Mouse (Mus musculus) heart, embryonic 16.5 days (tissue): ENCODE measurements around the gene Nop2. TPM values are rescaled to one million over a fixed set of nuclear protein-coding genes. Genes with fewer than 3 reads are reported as not detected.
A peak's percentile ranks its signal among the peaks of the same experiment; 100 is the strongest.

Experiments used
- ATAC-seq: fragments of 200-750 bp; cut with Nextera tagmentation; replicated peaks from 2 replicates; pipeline ENCODE4 v1.8.0; 2017; ENCODE audit warnings: moderate number of reproducible peaks; ENCODE audit not compliant: insufficient read depth, low FRiP score; ENCODE audit errors: extremely low read depth
- H3K27ac ChIP-seq: fragments of 300-500 bp; sonication (generic); 2 replicates; pipeline ENCODE4 v1.5.1; 2014; ENCODE audit warnings: mild to moderate bottlenecking, low read length, control low read depth, moderate library complexity
- H3K27me3 ChIP-seq: fragments of 300-500 bp; sonication (generic); 2 replicates; pipeline ENCODE4 v1.6.1; 2014; ENCODE audit warnings: low read length, mixed read lengths; ENCODE audit not compliant: control insufficient read depth, insufficient read depth
- H3K36me3 ChIP-seq: fragments of 300-500 bp; sonication (generic); 2 replicates; pipeline ENCODE4 v1.6.1; 2014; ENCODE audit not compliant: control insufficient read depth, insufficient read depth
- H3K4me1 ChIP-seq: fragments of 300-500 bp; sonication (generic); 2 replicates; pipeline ENCODE4 v1.6.1; 2014; ENCODE audit warnings: low read length, mixed read lengths; ENCODE audit not compliant: control insufficient read depth, insufficient read depth
- H3K4me2 ChIP-seq: fragments of 300-500 bp; sonication (generic); 2 replicates; pipeline ENCODE4 v1.6.1; 2014; ENCODE audit warnings: low read depth, mild to moderate bottlenecking, control low read depth, low read length
- H3K4me3 ChIP-seq: fragments of 300-500 bp; sonication (generic); 2 replicates; pipeline ENCODE4 v1.5.1; 2014; ENCODE audit warnings: mild to moderate bottlenecking, control low read depth, low read length
- H3K9ac ChIP-seq: fragments of 300-500 bp; sonication (generic); 2 replicates; pipeline ENCODE4 v1.6.1; 2014; ENCODE audit warnings: low read length, control low read depth
- H3K9me3 ChIP-seq: fragments of 300-500 bp; sonication (generic); replicated peaks from 2 replicates; pipeline ENCODE4 v1.6.1; 2016; ENCODE audit warnings: low read length; ENCODE audit not compliant: control insufficient read depth
- WGBS: fragments of 180-500 bp; shearing (Covaris S2); extraction: QIAGEN DNeasy Blood & Tissue Kit; methylation state at CpG from one replicate; pipeline ENCODE4 v1.1.7; 2014; 5-methylcytosine and 5-hydroxymethylcytosine counted together
- polyA plus RNA-seq: library from polyadenylated mRNA; unstranded; fragments of >200 nt; fragmentation: Nextera tagmentation; extraction: Ambion mirVana; gene quantifications from 2 replicates; pipeline ENCODE4 v1.2.1, GENCODE M21; 2015

The Nop2 gene
- polyA plus RNA-seq, 1 experiment from 2014 or later = 45.8 TPM

GRCm38 (mm10) chr6:125170194-125170593 lies 38.5 kb downstream of the Nop2 start:
- H3K9ac ChIP-seq = 0 out of 2 replicates have a peak overlapping the region, but pooled peaks have one; percentile 2
- H3K36me3 ChIP-seq = peaks cover 66% of the 10 kb centered on the region
- H3K4me3 ChIP-seq = no peak overlapping the region
- H3K27ac ChIP-seq = peak overlapping the region; percentile 60
- H3K4me2 ChIP-seq = no peak overlapping the region
- ATAC-seq = no peak
- no peaks in the 10 kb centered on the region for H3K9me3 ChIP-seq
- WGBS = 70% methylated on average over 6 of the region's 6 CpGs
- H3K27me3 ChIP-seq = no peaks in the 10 kb centered on the region
- peaks cover 19% of the 10 kb centered on the region for H3K4me1 ChIP-seq

GRCm38 (mm10) chr6:125172474-125172873 lies 40.8 kb downstream of the Nop2 start:
- ATAC-seq = no peak
- no peak overlapping the region for H3K27ac ChIP-seq
- H3K4me2 ChIP-seq = no peak overlapping the region
- whole genome bisulfite sequencing = 73% methylated on average over 2 of the region's 2 CpGs
- H3K4me3 ChIP-seq = no peak overlapping the region
- no peaks in the 10 kb centered on the region for H3K9me3 ChIP-seq
- H3K4me1 ChIP-seq = peaks cover 9% of the 10 kb centered on the region
- no peaks in the 10 kb centered on the region for H3K27me3 ChIP-seq
- 0 out of 2 replicates have a peak overlapping the region, but pooled peaks have one; percentile 8 for H3K9ac ChIP-seq
- H3K36me3 ChIP-seq = peaks cover 88% of the 10 kb centered on the region

- H3K4me1 ChIP-seq = peaks cover 3% of the 10 kb centered on the region; the same call in 1 of the 2 replicates
- H3K27ac ChIP-seq = no peak overlapping the region
- no peak overlapping the region for H3K9ac ChIP-seq
- H3K4me3 ChIP-seq = no peak overlapping the region
- no peak for ATAC-seq
- H3K9me3 ChIP-seq = no peaks in the 10 kb centered on the region
- no peaks in the 10 kb centered on the region for H3K27me3 ChIP-seq
- 88% methylated on average over 7 of the region's 7 CpGs for WGBS
- no peak overlapping the region for H3K4me2 ChIP-seq
- peaks cover 93% of the 10 kb centered on the region for H3K36me3 ChIP-seq
These were observed 41.5 kb downstream of the Nop2 start for GRCm38 (mm10) chr6:125173256-125173655.

GRCm38 (mm10) chr6:125175469-125175868 lies 43.8 kb downstream of the Nop2 start:
- Histone ChIP-seq H3K27ac (no peak overlapping the region), H3K36me3 (peaks cover 92% of the 10 kb centered on the region)

GRCm38 (mm10) chr6:125179601-125180000 lies 47.9 kb downstream of the Nop2 start:
- ATAC-seq = no peak
- Histone ChIP-seq H3K9ac (no peak overlapping the region), H3K4me1 (no peaks in the 10 kb centered on the region), H3K4me3 (no peak overlapping the region), H3K27me3 (no peaks in the 10 kb centered on the region), H3K36me3 (peaks cover 91% of the 10 kb centered on the region), H3K27ac (no peak overlapping the region), H3K9me3 (no peaks in the 10 kb centered on the region), H3K4me2 (no peak overlapping the region)
- 90% methylated on average over 7 of the region's 7 CpGs for WGBS

More at GRCm38 (mm10) chr6:125175469-125175868, 43.8 kb downstream of the Nop2 start:
- Histone ChIP-seq H3K9me3 (no peaks in the 10 kb centered on the region), H3K4me3 (no peak overlapping the region), H3K4me2 (no peak overlapping the region), H3K27me3 (no peaks in the 10 kb centered on the region), H3K4me1 (peaks cover 3% of the 10 kb centered on the region; the same call in 1 of the 2 replicates), H3K9ac (no peak overlapping the region)
- ATAC-seq = no peak
- WGBS = 92% methylated on average over 5 of the region's 5 CpGs

GRCm38 (mm10) chr6:125182133-125182532 lies 50.4 kb downstream of the Nop2 start:
- Histone ChIP-seq H3K4me1 (no peaks in the 10 kb centered on the region), H3K9me3 (no peaks in the 10 kb centered on the region), H3K4me3 (no peak overlapping the region), H3K27me3 (no peaks in the 10 kb centered on the region), H3K27ac (no peak overlapping the region), H3K9ac (no peak overlapping the region), H3K36me3 (peaks cover 86% of the 10 kb centered on the region), H3K4me2 (no peak overlapping the region)
- WGBS = 81% methylated on average over 5 of the region's 5 CpGs
- no peak for ATAC-seq

- Histone ChIP-seq H3K4me2 (no peak overlapping the region), H3K4me1 (peaks cover 6% of the 10 kb centered on the region; the same call in 1 of the 2 replicates), H3K4me3 (no peak overlapping the region), H3K27me3 (no peaks in the 10 kb centered on the region), H3K27ac (no peak overlapping the region), H3K36me3 (peaks cover 73% of the 10 kb centered on the region), H3K9me3 (no peaks in the 10 kb centered on the region), H3K9ac (no peak overlapping the region)
- 90% methylated on average over 10 of the region's 10 CpGs for WGBS
- ATAC-seq = no peak
These were observed 54.5 kb downstream of the Nop2 start for GRCm38 (mm10) chr6:125186203-125186602.

GRCm38 (mm10) chr6:125190816-125191215 lies 59.1 kb downstream of the Nop2 start:
- no peak for ATAC-seq
- Histone ChIP-seq H3K4me2 (peak overlapping the region; percentile 70), H3K4me3 (peak overlapping the region; percentile 92), H3K9me3 (no peaks in the 10 kb centered on the region), H3K36me3 (peaks cover 48% of the 10 kb centered on the region), H3K27ac (peak overlapping the region; percentile 100), H3K27me3 (no peaks in the 10 kb centered on the region), H3K4me1 (peaks cover 9% of the 10 kb centered on the region), H3K9ac (peak overlapping the region; percentile 85)

GRCm38 (mm10) chr6:125191332-125192015 lies 59.8 kb downstream of the Nop2 start, which contains the start of the genes Ncapd2 and Mrpl51:
TSS of gene Ncapd2 (minus strand) at chr6:125191701.
TSS of gene Mrpl51 (plus strand) at chr6:125191801.
- ATAC-seq = peak; percentile 95
- no peaks in the 10 kb centered on the region for H3K9me3 ChIP-seq
- H3K4me1 ChIP-seq = peaks cover 9% of the 10 kb centered on the region
- peaks cover 42% of the 10 kb centered on the region for H3K36me3 ChIP-seq
- peak within 1 kb of the TSS; percentile 92 for H3K4me3 ChIP-seq
- H3K27me3 ChIP-seq = no peaks in the 10 kb centered on the region
- peak within 1 kb of the TSS; percentile 93 for H3K9ac ChIP-seq
- under 1% methylated on average over 54 of the region's 54 CpGs for WGBS
- peak within 1 kb of the TSS; percentile 89 for H3K4me2 ChIP-seq
- H3K27ac ChIP-seq = peak within 1 kb of the TSS; percentile 100
